Mouse (Mus musculus) thymus, adult 2 months (tissue): ENCODE measurements at regions not wholly inside any gene's neighbourhood (a gene's known extent, or its start where the extent isn't known, plus 50 kb on each side); places are given as distances from the start of the nearest gene placed in this dataset.

Experiments
- CTCF ChIP-seq: fragments of 200-500 bp; IDR thresholded peaks from 2 replicates; pipeline ENCODE4 v1.5.1; 2012; ENCODE audit warnings: mild to moderate bottlenecking, control low read depth, low read length, moderate library complexity, borderline replicate concordance; ENCODE audit not compliant: control insufficient read depth, poor library complexity, insufficient read depth; ENCODE audit errors: extremely low read depth
- POLR2A ChIP-seq: fragments of 200-500 bp; IDR thresholded peaks from 2 replicates; pipeline ENCODE4 v1.6.1; 2012; ENCODE audit warnings: mild to moderate bottlenecking, low read length, control low read depth, moderate library complexity; ENCODE audit not compliant: control insufficient read depth, poor library complexity, insufficient read depth; ENCODE audit errors: extremely low read depth

DNA sequence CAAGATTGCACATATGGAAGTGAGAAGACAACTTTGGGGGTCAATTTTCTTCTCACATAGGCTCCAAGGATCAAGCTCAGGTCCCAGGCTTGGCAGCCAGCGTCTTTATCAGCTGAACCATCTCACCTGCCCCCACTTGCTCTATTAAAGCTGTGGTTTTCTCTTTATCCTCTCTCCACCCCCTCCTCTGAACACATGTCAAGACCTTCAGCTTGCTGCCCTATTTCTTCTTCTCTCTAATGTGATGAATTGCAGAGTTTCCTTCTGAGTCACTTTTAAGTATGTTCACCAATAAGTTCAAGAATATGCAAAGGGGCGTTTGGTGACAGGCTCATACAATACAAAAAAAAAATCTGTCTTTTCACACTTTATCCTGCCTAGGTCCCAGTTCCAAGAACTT lies 128.8 kb downstream of the Sptssa start:
- TF ChIP-seq POLR2A (no peak), CTCF (no peak)
